Mouse (Mus musculus): ENCODE results near the gene Olfr1286. TPM values are rescaled to one million over a fixed set of nuclear protein-coding genes. Genes with fewer than 3 reads are reported as not detected.

Gene Olfr1286
- not detected in 2 replicates for polyA plus RNA-seq (2015; fragmentation: Nextera tagmentation; extraction: Ambion mirVana)

GRCm38 (mm10) chr2:111422931-111423330 is at the start of gene Olfr1286:
Olfr1286 (minus strand) TSS chr2:111423115.
- H3K27ac ChIP-seq, result no peak within 1 kb of the TSS
- no peaks in the 10 kb centered on the region for H3K27me3 ChIP-seq
- no peak within 1 kb of the TSS for H3K9ac ChIP-seq
- H3K4me3 ChIP-seq, result no peak within 1 kb of the TSS
- no peaks in the 10 kb centered on the region for H3K4me1 ChIP-seq
- no peak within 1 kb of the TSS for H3K4me2 ChIP-seq
- no peak for ATAC-seq (ENCODE audit: borderline replicate concordance, extremely low read depth, low FRiP score, low TSS enrichment)
- WGBS, result 48% methylated on average over 1 of the region's 1 CpGs
- H3K9me3 ChIP-seq, result no peaks in the 10 kb centered on the region
- no peaks in the 10 kb centered on the region for H3K36me3 ChIP-seq

GRCm38 (mm10) chr2:111448842-111449241 is 25.9 kb upstream of the Olfr1286 start, which contains the start of gene Olfr1287:
Olfr1287 (plus strand) TSS chr2:111449142.
- no peaks in the 10 kb centered on the region for H3K4me1 ChIP-seq
- H3K4me2 ChIP-seq, result no peak within 1 kb of the TSS
- H3K27me3 ChIP-seq, result no peaks in the 10 kb centered on the region
- no peak within 1 kb of the TSS for H3K27ac ChIP-seq
- H3K9me3 ChIP-seq, result no peaks in the 10 kb centered on the region
- 63% methylated on average over 1 of the region's 1 CpGs for WGBS
- H3K36me3 ChIP-seq, result no peaks in the 10 kb centered on the region
- H3K9ac ChIP-seq, result no peak within 1 kb of the TSS
- no peak for ATAC-seq (ENCODE audit: borderline replicate concordance, extremely low read depth, low FRiP score, low TSS enrichment)
- H3K4me3 ChIP-seq, result no peak within 1 kb of the TSS

- H3K9ac ChIP-seq, result no peak within 1 kb of the TSS
- H3K4me3 ChIP-seq, result no peak within 1 kb of the TSS
- H3K9me3 ChIP-seq, result no peaks in the 10 kb centered on the region
- H3K4me2 ChIP-seq, result no peak within 1 kb of the TSS
- no peaks in the 10 kb centered on the region for H3K4me1 ChIP-seq
- H3K27me3 ChIP-seq, result no peaks in the 10 kb centered on the region
- no peak for ATAC-seq (ENCODE audit: borderline replicate concordance, extremely low read depth, low FRiP score, low TSS enrichment)
- no peaks in the 10 kb centered on the region for H3K36me3 ChIP-seq
- WGBS, result 85% methylated on average over 1 of the region's 1 CpGs
- no peak within 1 kb of the TSS for H3K27ac ChIP-seq
These were observed 47.7 kb downstream of the Olfr1286 start, which contains the start of gene Olfr1284 for GRCm38 (mm10) chr2:111375222-111375621. Olfr1284 (plus strand) TSS chr2:111375522.

Other genes with a start within 250 kb of the Olfr1286 start
- gene 4930430A15Rik, start 193.5 kb downstream of the Olfr1286 start, polyA plus RNA-seq (2015; fragmentation: Nextera tagmentation; extraction: Ambion mirVana), result not detected in 2 replicates
- gene Olfr1275, start 187.8 kb downstream of the Olfr1286 start, polyA plus RNA-seq (2015; fragmentation: Nextera tagmentation; extraction: Ambion mirVana), result not detected in 2 replicates
- not detected in 2 replicates for gene Olfr1276, start 168.6 kb downstream of the Olfr1286 start, polyA plus RNA-seq (2015; fragmentation: Nextera tagmentation; extraction: Ambion mirVana)
- gene Olfr1277, start 149.0 kb downstream of the Olfr1286 start, polyA plus RNA-seq (2015; fragmentation: Nextera tagmentation; extraction: Ambion mirVana), result not detected in 2 replicates
- not detected in 2 replicates for gene Olfr1278, start 133.0 kb downstream of the Olfr1286 start, polyA plus RNA-seq (2015; fragmentation: Nextera tagmentation; extraction: Ambion mirVana)
- not detected in 2 replicates for gene Olfr1279, start 122.5 kb downstream of the Olfr1286 start, polyA plus RNA-seq (2015; fragmentation: Nextera tagmentation; extraction: Ambion mirVana)
- not detected in 2 replicates for gene Olfr1280, start 109.1 kb downstream of the Olfr1286 start, polyA plus RNA-seq (2015; fragmentation: Nextera tagmentation; extraction: Ambion mirVana)
- gene Olfr1281, start 96.6 kb downstream of the Olfr1286 start, polyA plus RNA-seq (2015; fragmentation: Nextera tagmentation; extraction: Ambion mirVana), result not detected in 2 replicates
- gene Olfr1282, start 87.0 kb downstream of the Olfr1286 start, polyA plus RNA-seq (2015; fragmentation: Nextera tagmentation; extraction: Ambion mirVana), result not detected in 2 replicates
- not detected in 2 replicates for gene Olfr1283, start 56.3 kb downstream of the Olfr1286 start, polyA plus RNA-seq (2015; fragmentation: Nextera tagmentation; extraction: Ambion mirVana)
- not detected in 2 replicates for gene Olfr1284, start 47.6 kb downstream of the Olfr1286 start, polyA plus RNA-seq (2015; fragmentation: Nextera tagmentation; extraction: Ambion mirVana)
- not detected in 2 replicates for gene Olfr1287, start 26.0 kb upstream of the Olfr1286 start, polyA plus RNA-seq (2015; fragmentation: Nextera tagmentation; extraction: Ambion mirVana)
- not detected in 2 replicates for gene Olfr1288, start 51.0 kb upstream of the Olfr1286 start, polyA plus RNA-seq (2015; fragmentation: Nextera tagmentation; extraction: Ambion mirVana)
- not detected in 2 replicates for gene Olfr1289, start 57.7 kb upstream of the Olfr1286 start, polyA plus RNA-seq (2015; fragmentation: Nextera tagmentation; extraction: Ambion mirVana)
- gene Olfr1290, start 70.7 kb upstream of the Olfr1286 start, polyA plus RNA-seq (2015; fragmentation: Nextera tagmentation; extraction: Ambion mirVana), result not detected in 2 replicates
- not detected in 2 replicates for gene Olfr1291-ps1, start 74.1 kb upstream of the Olfr1286 start, polyA plus RNA-seq (2015; fragmentation: Nextera tagmentation; extraction: Ambion mirVana)
- not detected in 2 replicates for gene Olfr1293-ps, start 102.1 kb upstream of the Olfr1286 start, polyA plus RNA-seq (2015; fragmentation: Nextera tagmentation; extraction: Ambion mirVana)
- gene Olfr1294, start 117.2 kb upstream of the Olfr1286 start, polyA plus RNA-seq (2015; fragmentation: Nextera tagmentation; extraction: Ambion mirVana), result not detected in 2 replicates
- not detected in 2 replicates for gene Olfr1295, start 146.6 kb upstream of the Olfr1286 start, polyA plus RNA-seq (2015; fragmentation: Nextera tagmentation; extraction: Ambion mirVana)
- gene Olfr1297, start 203.4 kb upstream of the Olfr1286 start, polyA plus RNA-seq (2015; fragmentation: Nextera tagmentation; extraction: Ambion mirVana), result not detected in 2 replicates
- not detected in 2 replicates for gene Olfr1298, start 226.1 kb upstream of the Olfr1286 start, polyA plus RNA-seq (2015; fragmentation: Nextera tagmentation; extraction: Ambion mirVana)
- not detected in 2 replicates for gene Olfr1299, start 238.3 kb upstream of the Olfr1286 start, polyA plus RNA-seq (2015; fragmentation: Nextera tagmentation; extraction: Ambion mirVana)

Data from lung, embryonic 15.5 days (tissue).